Mouse (Mus musculus): ENCODE measurements around the gene Mybbp1a.

DNA sequence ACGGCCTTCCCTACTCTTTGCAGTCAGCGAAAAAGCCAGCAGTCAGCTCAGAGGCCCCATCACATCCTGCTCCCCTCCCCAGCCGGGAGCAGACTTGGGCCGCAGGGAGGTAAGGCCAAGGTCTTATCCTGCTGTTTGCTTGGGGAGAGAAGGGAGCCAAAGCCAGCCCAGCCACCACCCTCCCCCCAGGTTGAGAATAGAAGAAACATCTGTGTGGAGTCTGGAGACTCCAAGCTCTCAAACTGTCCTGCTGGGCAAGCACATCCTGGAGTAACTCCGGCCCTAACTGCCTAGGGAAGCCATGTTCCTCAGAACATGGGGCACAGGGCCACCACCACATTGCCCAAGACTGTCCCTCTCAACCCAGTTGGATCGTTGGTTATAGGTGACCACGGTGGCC, 44.5 kb upstream of the Mybbp1a start:
- no peak for TF ChIP-seq USF1 (IDR thresholded peaks at IDR 0.05; ENCODE audit: low read depth, low read length)
- TF ChIP-seq ELF1 (IDR thresholded peaks at IDR 0.05; ENCODE audit: low read depth, low read length): no peak
- no peak for TF ChIP-seq CTCF (IDR thresholded peaks at IDR 0.05 in 2 of 3, conservative IDR thresholded peaks at IDR 0.05 in 1 of 3; ENCODE audit: control insufficient read depth in 1 of 3, insufficient read depth in 1 of 3, low read depth in 2 of 3, low read length in 3 of 3, poor library complexity in 1 of 3, severe bottlenecking in 1 of 3)
- no peak for TF ChIP-seq MXI1 (IDR thresholded peaks at IDR 0.05; ENCODE audit: low read depth, low read length)
- TF ChIP-seq ZKSCAN1 (IDR thresholded peaks at IDR 0.05; ENCODE audit: low read depth, low read length): no peak
- TF ChIP-seq EP300 (IDR thresholded peaks at IDR 0.05; ENCODE audit: low read depth in 1 of 2, low read length in 2 of 2): no peak
- TF ChIP-seq POLR2A (IDR thresholded peaks at IDR 0.05; ENCODE audit: control insufficient read depth in 1 of 2, insufficient read depth in 1 of 2, low read depth in 1 of 2, low read length in 2 of 2, poor library complexity in 1 of 2): no peak
- no peak for TF ChIP-seq ETS1 (IDR thresholded peaks at IDR 0.05; ENCODE audit: low read depth, low read length)
- no peak for TF ChIP-seq SMC3 (IDR thresholded peaks at IDR 0.05; ENCODE audit: low read depth, low read length)
- TF ChIP-seq MAZ (IDR thresholded peaks at IDR 0.05; ENCODE audit: low read depth, low read length): no peak
- TF ChIP-seq GATA1 (IDR thresholded peaks at IDR 0.05; ENCODE audit: low read depth, low read length): no peak

All from MEL (cell line).